Mouse (Mus musculus): ENCODE results near the gene Trim44. TPM values are rescaled to one million over a fixed set of nuclear protein-coding genes. Genes with fewer than 3 reads are reported as not detected.
A peak's percentile ranks its signal among the peaks of the same experiment; 100 is the strongest.

Trim44 gene
- total and polyA plus RNA-seq, 3 experiments: 22.1 to 75.0 (median 73.9) TPM

- ATAC-seq (ENCODE audit: extremely low read depth, insufficient number of reproducible peaks, low FRiP score, poor library complexity, severe bottlenecking): no peak
- peaks cover 6% of the 10 kb centered on the region for H3K27me3 ChIP-seq (ENCODE audit: insufficient read depth, low read length)
- no peak for DNase-seq (ENCODE audit: low spot score)
- no peak for TF ChIP-seq GATA1 (IDR thresholded peaks at IDR 0.05; ENCODE audit: borderline replicate concordance, low read length)
- TF ChIP-seq POLR2AphosphoS5 (IDR thresholded peaks at IDR 0.05; ENCODE audit: insufficient replicate concordance, low read depth, low read length): no peak
- TF ChIP-seq CTCF (IDR thresholded peaks at IDR 0.05; ENCODE audit: low read depth, low read length): no peak
- no peak for TF ChIP-seq GATA2 (IDR thresholded peaks at IDR 0.05; ENCODE audit: borderline replicate concordance, low read depth, low read length)
- TF ChIP-seq TAL1 (conservative IDR thresholded peaks at IDR 0.05; ENCODE audit: low read depth, low read length): no peak
- no peaks in the 10 kb centered on the region for H3K9me3 ChIP-seq (replicated peaks)
- no peaks in the 10 kb centered on the region for H3K4me1 ChIP-seq (ENCODE audit: insufficient read depth, low read depth, low read length)
- H3K36me3 ChIP-seq (replicated peaks): no peaks in the 10 kb centered on the region
- no peak overlapping the region for H3K4me3 ChIP-seq (ENCODE audit: low read depth, low read length)
These were observed 115.6 kb downstream of the Trim44 start for GRCm38 (mm10) chr2:102292051-102292450.

- H3K27me3 ChIP-seq (ENCODE audit: insufficient read depth, low read length): peaks cover 9% of the 10 kb centered on the region
- DNase-seq (ENCODE audit: low spot score): no peak
- no peak for TF ChIP-seq CTCF (IDR thresholded peaks at IDR 0.05; ENCODE audit: low read depth, low read length)
- no peak for TF ChIP-seq GATA1 (IDR thresholded peaks at IDR 0.05; ENCODE audit: borderline replicate concordance, low read length)
- no peak for TF ChIP-seq TAL1 (conservative IDR thresholded peaks at IDR 0.05; ENCODE audit: low read depth, low read length)
- TF ChIP-seq GATA2 (IDR thresholded peaks at IDR 0.05; ENCODE audit: borderline replicate concordance, low read depth, low read length): no peak
- no peak for TF ChIP-seq POLR2AphosphoS5 (IDR thresholded peaks at IDR 0.05; ENCODE audit: insufficient replicate concordance, low read depth, low read length)
- no peaks in the 10 kb centered on the region for H3K9me3 ChIP-seq (replicated peaks)
- ATAC-seq (ENCODE audit: extremely low read depth, insufficient number of reproducible peaks, low FRiP score, poor library complexity, severe bottlenecking): no peak
- H3K36me3 ChIP-seq (replicated peaks): no peaks in the 10 kb centered on the region
- no peaks in the 10 kb centered on the region for H3K4me1 ChIP-seq (ENCODE audit: insufficient read depth, low read depth, low read length)
- H3K4me3 ChIP-seq (ENCODE audit: low read depth, low read length): no peak overlapping the region
These were observed 116.1 kb downstream of the Trim44 start for GRCm38 (mm10) chr2:102291533-102291932.

- ATAC-seq (ENCODE audit: extremely low read depth, insufficient number of reproducible peaks, low FRiP score, poor library complexity, severe bottlenecking) (peak; percentile 59), DNase-seq (ENCODE audit: low spot score) (peak; percentile 11)
- Histone ChIP-seq H3K27me3 (ENCODE audit: insufficient read depth, low read length) (peaks cover 13% of the 10 kb centered on the region), H3K4me1 (ENCODE audit: insufficient read depth, low read depth, low read length) (no peaks in the 10 kb centered on the region), H3K9me3 (replicated peaks) (no peaks in the 10 kb centered on the region), H3K36me3 (replicated peaks) (no peaks in the 10 kb centered on the region), H3K4me3 (ENCODE audit: low read depth, low read length) (no peak overlapping the region)
- TF ChIP-seq GATA2 (IDR thresholded peaks at IDR 0.05; ENCODE audit: borderline replicate concordance, low read depth, low read length) (no peak), CTCF (IDR thresholded peaks at IDR 0.05; ENCODE audit: low read depth, low read length) (0 out of 2 replicates have a peak, but pooled peaks have one; percentile 9), GATA1 (IDR thresholded peaks at IDR 0.05; ENCODE audit: borderline replicate concordance, low read length) (no peak)
These were observed 117.6 kb downstream of the Trim44 start for GRCm38 (mm10) chr2:102290041-102290440.

- DNase-seq (ENCODE audit: low spot score) (no peak), ATAC-seq (ENCODE audit: extremely low read depth, insufficient number of reproducible peaks, low FRiP score, poor library complexity, severe bottlenecking) (no peak)
- Histone ChIP-seq H3K27me3 (ENCODE audit: insufficient read depth, low read length) (peaks cover 13% of the 10 kb centered on the region), H3K4me3 (ENCODE audit: low read depth, low read length) (no peak overlapping the region), H3K4me1 (ENCODE audit: insufficient read depth, low read depth, low read length) (no peaks in the 10 kb centered on the region), H3K36me3 (replicated peaks) (no peaks in the 10 kb centered on the region), H3K9me3 (replicated peaks) (no peaks in the 10 kb centered on the region)
- TF ChIP-seq TAL1 (conservative IDR thresholded peaks at IDR 0.05; ENCODE audit: low read depth, low read length) (no peak), GATA2 (IDR thresholded peaks at IDR 0.05; ENCODE audit: borderline replicate concordance, low read depth, low read length) (no peak), CTCF (IDR thresholded peaks at IDR 0.05; ENCODE audit: low read depth, low read length) (no peak), GATA1 (IDR thresholded peaks at IDR 0.05; ENCODE audit: borderline replicate concordance, low read length) (no peak), POLR2AphosphoS5 (IDR thresholded peaks at IDR 0.05; ENCODE audit: insufficient replicate concordance, low read depth, low read length) (no peak)
These were observed 119.0 kb downstream of the Trim44 start for GRCm38 (mm10) chr2:102288676-102289075.

GRCm38 (mm10) chr2:102287369-102287768, 120.3 kb downstream of the Trim44 start:
- H3K4me3 ChIP-seq (ENCODE audit: low read depth, low read length): no peak overlapping the region
- no peak for DNase-seq (ENCODE audit: low spot score)
- H3K9me3 ChIP-seq (replicated peaks): no peaks in the 10 kb centered on the region
- no peak for ATAC-seq (ENCODE audit: extremely low read depth, insufficient number of reproducible peaks, low FRiP score, poor library complexity, severe bottlenecking)
- TF ChIP-seq GATA1 (IDR thresholded peaks at IDR 0.05; ENCODE audit: borderline replicate concordance, low read length): no peak
- no peak for TF ChIP-seq TAL1 (conservative IDR thresholded peaks at IDR 0.05; ENCODE audit: low read depth, low read length)
- TF ChIP-seq POLR2AphosphoS5 (IDR thresholded peaks at IDR 0.05; ENCODE audit: insufficient replicate concordance, low read depth, low read length): no peak
- no peak for TF ChIP-seq CTCF (IDR thresholded peaks at IDR 0.05; ENCODE audit: low read depth, low read length)
- no peak for TF ChIP-seq GATA2 (IDR thresholded peaks at IDR 0.05; ENCODE audit: borderline replicate concordance, low read depth, low read length)
- H3K36me3 ChIP-seq (replicated peaks): no peaks in the 10 kb centered on the region
- H3K4me1 ChIP-seq (ENCODE audit: insufficient read depth, low read depth, low read length): no peaks in the 10 kb centered on the region
- H3K27me3 ChIP-seq (ENCODE audit: insufficient read depth, low read length): peaks cover 18% of the 10 kb centered on the region

GRCm38 (mm10) chr2:102282081-102282480, 125.5 kb downstream of the Trim44 start:
- Histone ChIP-seq H3K4me1 (ENCODE audit: insufficient read depth, low read depth, low read length) (no peaks in the 10 kb centered on the region), H3K36me3 (replicated peaks) (no peaks in the 10 kb centered on the region), H3K9me3 (replicated peaks) (no peaks in the 10 kb centered on the region), H3K27me3 (ENCODE audit: insufficient read depth, low read length) (peaks cover 21% of the 10 kb centered on the region), H3K4me3 (ENCODE audit: low read depth, low read length) (no peak overlapping the region)
- ATAC-seq (ENCODE audit: extremely low read depth, insufficient number of reproducible peaks, low FRiP score, poor library complexity, severe bottlenecking) (no peak), DNase-seq (ENCODE audit: low spot score) (no peak)
- no peak for TF ChIP-seq GATA2 (IDR thresholded peaks at IDR 0.05; ENCODE audit: borderline replicate concordance, low read depth, low read length)
- no peak for TF ChIP-seq GATA1 (IDR thresholded peaks at IDR 0.05; ENCODE audit: borderline replicate concordance, low read length)

- no peak for DNase-seq (ENCODE audit: low spot score)
- Histone ChIP-seq H3K36me3 (replicated peaks) (no peaks in the 10 kb centered on the region), H3K4me1 (ENCODE audit: insufficient read depth, low read depth, low read length) (no peaks in the 10 kb centered on the region), H3K4me3 (ENCODE audit: low read depth, low read length) (no peak overlapping the region), H3K9me3 (replicated peaks) (no peaks in the 10 kb centered on the region), H3K27me3 (ENCODE audit: insufficient read depth, low read length) (peaks cover 17% of the 10 kb centered on the region)
- TF ChIP-seq CTCF (IDR thresholded peaks at IDR 0.05; ENCODE audit: low read depth, low read length) (no peak), POLR2AphosphoS5 (IDR thresholded peaks at IDR 0.05; ENCODE audit: insufficient replicate concordance, low read depth, low read length) (no peak), GATA1 (IDR thresholded peaks at IDR 0.05; ENCODE audit: borderline replicate concordance, low read length) (no peak), TAL1 (conservative IDR thresholded peaks at IDR 0.05; ENCODE audit: low read depth, low read length) (no peak)
- no peak for ATAC-seq (ENCODE audit: extremely low read depth, insufficient number of reproducible peaks, low FRiP score, poor library complexity, severe bottlenecking)
These were observed 127.8 kb downstream of the Trim44 start for GRCm38 (mm10) chr2:102279779-102280178.

Data from G1E (cell line).